Mouse (Mus musculus): Measurements from ENCODE around the gene Fbxl8.
"Not testable (repeated sequence)": the region's sequence is repeated elsewhere in the genome, so short reads cannot be mapped to it uniquely, and the experiment has no call there.

The Fbxl8 gene

DNA sequence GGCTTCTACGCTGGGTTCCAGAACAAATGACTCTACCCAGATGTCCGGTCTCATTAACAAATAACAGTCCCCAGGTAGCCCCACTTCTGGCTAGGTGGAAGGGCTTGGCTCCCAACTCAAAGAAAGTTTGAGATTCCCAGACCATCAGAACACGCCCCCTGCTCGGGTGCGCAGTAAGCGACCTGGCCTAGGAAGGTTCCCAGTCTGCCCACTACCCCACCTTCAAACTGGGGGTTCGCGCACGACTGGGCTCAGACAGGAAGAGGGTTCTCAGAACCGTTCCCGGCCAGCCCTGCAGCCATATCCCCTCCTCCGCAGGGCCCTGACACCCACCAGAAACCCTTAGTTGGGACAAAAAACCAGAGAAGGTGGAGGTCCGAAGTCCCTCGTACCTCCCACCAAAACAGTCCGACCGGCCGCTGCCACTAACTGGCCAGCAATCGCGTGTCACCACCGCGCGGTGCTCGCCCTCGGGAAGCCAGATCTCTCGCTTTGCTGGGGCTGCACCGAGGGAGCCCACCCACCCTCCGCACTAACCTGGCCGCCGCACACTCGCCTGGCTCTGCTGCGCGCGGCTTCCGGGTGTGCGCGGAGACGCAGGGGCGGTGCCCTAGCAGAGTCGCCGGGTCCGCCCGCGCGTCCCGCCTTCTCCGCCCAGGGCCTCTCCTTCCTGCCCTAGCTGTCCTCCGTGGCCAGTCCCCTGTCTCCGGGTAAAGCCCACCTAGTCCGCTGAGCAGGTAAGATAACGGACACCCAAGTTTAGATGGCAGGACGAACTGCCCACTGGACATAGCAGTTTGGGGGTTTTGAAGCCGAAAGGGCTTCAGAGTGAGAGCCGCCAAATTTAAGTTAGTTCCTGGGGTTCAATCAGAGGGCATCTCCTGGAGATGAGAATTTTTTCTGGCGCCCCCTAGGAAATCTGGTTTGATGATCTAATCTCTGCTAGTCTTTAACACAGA lies at the start of gene Fbxl8, which contains the start of gene Tradd:
TSS of gene Fbxl8 (plus strand) at position 625 of the 959 bp plus-strand sequence.
TSS of gene Tradd (minus strand) at position 586 of the 959 bp plus-strand sequence.
- DNase-seq: peak; percentile 60 to 75

DNA sequence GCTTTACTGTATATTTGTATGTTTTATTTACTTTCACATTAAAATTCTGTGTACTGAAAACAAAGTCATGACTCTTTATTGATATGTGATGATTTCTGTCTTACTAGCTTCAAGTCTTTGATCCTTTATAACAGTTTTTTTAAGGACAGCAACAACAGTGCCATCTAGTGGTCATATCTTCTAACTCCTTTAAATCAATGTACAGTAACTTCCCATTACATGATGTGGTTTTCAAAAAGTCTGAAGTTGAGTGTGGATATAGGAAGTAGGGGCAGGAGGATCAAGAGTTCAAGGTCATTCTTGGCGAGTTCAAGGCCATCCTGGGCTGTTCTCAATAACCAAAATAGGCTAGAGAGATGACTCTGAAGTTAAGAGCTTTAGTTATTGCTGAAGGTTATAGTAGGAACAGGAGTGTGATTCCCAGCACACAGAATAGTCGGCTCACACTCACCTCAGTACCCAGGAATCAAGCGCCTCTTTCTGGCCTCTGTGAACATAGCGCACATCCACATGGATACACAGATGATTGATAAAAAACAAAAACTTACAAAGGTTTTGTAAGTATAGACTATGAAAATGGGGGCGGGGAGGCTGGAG lies 46.4 kb upstream of the Fbxl8 start:
- peak; percentile 26 to 82 for DNase-seq

DNA sequence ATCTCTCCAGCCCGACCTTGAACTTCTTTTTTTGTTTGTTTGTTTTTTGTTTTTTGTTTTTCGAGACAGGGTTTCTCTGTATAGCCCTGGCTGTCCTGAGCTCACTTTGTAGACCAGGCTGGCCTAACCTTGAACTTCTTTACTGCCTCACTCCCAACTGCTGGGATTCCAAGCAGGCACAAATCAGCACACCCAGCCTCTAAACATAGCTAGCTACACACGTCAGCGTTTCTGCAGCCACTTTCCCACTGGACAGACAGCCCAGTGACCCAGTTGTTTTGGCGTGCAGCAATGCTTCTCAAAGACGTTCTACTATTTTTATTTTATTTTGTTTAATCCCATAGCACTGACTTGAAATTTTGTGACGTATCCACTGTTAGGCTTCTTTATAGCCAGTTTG lies 40.6 kb upstream of the Fbxl8 start:
- DNase-seq: no peak

DNA sequence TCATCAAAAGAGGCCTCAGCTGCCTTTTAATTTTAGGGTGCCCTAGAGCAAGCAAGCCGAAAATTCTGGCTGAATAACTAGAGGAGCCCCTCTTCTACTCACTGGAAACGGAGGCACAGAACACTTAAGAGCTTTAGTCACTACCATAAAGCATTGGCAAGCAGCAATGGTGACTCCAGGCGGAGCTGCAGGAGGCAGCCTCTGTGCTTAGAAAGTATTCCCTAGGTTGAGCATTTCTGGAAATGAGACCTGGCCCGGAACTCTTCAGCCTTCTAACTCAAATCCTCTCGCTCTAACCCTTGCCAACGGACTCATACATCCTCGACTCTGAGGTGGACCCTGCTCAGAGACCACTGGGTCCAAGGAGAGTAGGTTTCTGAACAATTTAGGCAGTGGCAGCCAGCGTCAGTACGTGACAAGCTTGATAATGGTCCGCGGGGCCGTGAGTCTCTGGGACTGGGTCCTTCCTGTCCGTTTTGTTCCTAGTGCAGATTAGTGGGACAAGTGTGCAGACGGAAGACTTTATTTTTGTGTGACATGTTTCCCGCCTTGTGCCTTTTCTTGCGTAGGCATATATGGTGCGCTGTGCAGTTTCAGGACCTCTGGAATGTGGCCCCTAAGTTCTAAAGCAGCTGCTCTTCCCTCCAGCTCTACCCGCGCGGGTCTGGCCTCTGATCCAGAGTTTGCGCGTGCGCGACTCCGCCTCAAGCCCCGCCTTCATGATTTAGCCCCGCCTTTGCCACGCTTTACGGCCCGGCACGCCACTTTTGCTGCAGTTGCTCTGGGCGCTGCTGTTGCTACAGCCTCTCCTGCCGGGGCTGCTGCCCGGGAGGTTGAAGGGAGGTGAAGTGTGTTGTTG lies 39.8 kb upstream of the Fbxl8 start, which contains the start of gene D230025D16Rik:
TSS of gene D230025D16Rik (plus strand) at position 733 of the 859 bp plus-strand sequence.
- DNase-seq: peak; percentile 97 to 98

DNA sequence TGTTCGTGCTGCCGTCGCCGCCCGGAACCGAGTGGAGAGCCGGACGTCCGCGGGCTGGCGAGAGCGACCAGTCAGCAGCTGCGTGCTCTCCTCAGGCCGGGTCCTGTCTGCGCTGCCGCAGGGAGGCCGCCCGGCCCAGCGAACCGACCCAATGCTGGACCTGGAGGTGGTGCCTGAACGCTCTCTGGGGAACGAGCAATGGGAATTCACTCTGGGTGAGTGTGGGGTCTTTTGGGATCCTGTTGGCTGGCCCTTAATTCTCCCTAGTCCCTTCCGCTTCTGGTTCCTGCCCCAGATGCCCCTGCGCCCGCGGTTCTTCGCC lies 39.2 kb upstream of the Fbxl8 start:
- no peak for DNase-seq

DNA sequence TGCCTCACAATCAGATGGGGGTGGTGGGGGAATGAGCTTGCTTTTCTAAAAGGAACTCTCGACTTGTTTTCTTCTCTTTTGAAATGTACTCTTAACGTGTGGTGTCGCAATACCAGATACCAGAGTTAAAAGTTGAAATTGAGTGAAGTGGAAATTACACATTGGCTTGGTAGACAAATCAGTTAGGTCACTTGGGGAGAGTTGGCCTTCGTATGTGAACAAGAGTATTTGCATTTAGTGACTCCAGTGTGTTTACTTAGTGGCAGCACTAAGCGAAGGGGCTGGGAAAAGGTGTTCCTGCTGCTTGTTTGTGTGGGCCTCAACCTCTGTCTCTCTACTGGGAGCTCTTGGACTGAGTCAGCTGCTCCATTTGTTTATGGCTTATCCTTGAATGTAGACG lies 38.5 kb upstream of the Fbxl8 start:
- no peak for DNase-seq

DNA sequence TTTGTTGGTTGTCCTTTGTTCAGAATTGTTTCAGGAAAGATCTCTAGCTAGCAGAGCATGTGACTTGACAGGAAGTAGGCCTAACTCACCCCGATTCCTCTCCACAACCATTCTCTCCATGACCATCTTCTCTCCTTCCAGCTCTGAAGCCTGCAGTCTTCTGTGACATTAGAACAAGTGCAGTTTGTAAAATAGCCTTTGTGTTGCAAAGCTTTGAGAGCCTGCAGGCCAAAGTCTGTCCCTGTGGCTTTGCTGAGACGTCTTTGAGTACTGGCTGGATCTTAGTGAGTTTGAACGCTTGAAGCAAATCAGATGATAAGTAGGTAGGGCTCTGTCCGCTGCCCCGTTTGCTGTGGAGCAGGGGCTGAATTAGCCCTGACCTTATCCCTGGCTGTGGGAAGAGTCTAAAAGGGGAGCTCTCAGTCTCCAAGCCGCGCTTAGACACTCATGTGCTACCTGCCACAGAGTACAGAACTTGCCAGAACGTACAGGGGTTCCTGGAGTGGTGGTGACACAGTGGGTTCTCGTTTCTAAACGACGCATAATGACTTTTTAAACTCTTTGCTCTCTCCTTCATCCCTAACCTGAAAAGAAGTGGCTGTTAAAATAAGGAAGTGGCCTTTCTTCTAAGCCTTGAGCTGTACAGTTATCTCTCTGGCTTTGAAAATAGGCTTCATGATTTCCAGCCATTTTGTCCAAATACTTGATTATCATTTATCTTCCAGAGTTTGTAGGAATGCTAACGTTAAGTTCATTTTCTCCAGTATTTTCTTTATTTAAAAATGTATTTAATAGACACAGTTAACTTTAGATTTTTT lies 32.7 kb upstream of the Fbxl8 start:
- no peak for DNase-seq

DNA sequence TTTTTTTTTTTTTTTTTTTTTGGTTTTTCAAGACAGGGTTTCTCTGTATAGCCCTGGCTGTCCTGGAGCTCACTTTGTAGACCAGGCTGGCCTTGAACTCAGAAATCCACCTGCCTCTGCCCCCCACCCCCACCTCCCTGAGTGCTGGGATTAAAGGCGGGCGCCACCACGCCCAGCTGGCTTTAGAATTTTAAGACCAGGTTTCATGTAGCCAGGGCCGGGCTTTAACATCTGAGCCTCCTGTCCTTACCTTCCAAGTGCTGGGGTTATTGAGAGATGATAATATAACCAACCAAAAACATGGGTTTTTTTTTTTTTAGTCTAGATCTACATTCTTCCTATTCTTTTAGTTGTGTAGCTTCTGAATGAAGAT lies 32.1 kb upstream of the Fbxl8 start:
- not testable (repeated sequence) for DNase-seq

DNA sequence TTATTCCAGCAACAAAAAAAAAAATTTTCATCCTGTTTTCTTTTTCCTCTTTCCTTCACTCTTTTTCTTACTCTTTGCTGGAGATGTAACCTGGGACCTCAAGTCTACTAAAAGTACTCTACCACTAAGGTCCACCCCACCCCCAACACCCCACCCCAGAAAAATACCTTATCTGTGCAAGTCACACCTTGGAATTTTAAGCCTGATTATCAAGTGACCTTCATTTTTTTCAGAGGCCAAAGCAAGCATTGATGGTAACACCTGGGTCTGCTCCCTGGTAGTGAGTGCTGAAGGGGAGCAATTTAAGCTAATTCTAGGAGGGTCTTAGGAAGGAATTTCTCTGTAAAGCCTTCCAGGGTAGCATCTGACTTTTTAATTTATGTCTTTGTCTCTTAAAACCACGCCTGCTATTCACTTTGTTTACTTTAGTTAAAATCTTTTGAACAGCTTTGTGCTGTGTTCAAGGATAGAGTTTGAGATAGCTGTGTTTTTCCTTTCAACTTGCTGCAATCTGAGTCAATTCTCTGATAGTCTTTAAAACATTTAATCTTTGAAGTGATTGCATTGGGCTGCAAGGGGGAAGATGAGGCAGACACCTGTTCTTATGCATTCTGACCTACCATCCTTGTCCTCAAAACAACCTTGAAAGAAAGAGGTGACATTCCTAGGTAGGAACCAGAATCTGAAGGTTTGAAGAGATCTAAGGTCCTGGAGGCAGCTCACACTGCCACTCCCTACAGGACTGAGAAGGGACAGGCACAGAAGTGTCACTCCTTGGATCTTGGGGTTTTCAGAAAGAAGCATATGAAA lies 31.1 kb upstream of the Fbxl8 start:
- no peak for DNase-seq

DNA sequence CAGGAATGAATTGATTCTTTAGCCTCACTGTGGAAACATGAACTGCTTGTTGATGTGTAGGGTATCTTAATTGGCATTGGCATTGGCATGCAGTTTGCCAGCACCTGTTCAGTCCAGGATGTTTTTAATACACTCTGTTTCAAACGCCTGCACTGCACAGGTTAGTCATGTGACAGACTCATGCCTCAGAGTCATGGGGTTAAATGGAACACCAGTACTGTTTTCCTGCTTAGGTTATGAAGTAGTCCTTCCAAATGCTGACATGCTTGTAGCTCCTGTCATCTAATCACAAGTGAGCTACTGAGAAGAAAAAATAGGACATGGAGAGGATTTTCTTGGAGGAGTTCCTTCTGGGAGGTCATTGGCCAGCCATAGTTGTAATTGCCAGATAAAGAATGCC lies 29.2 kb upstream of the Fbxl8 start:
- DNase-seq: no peak

DNA sequence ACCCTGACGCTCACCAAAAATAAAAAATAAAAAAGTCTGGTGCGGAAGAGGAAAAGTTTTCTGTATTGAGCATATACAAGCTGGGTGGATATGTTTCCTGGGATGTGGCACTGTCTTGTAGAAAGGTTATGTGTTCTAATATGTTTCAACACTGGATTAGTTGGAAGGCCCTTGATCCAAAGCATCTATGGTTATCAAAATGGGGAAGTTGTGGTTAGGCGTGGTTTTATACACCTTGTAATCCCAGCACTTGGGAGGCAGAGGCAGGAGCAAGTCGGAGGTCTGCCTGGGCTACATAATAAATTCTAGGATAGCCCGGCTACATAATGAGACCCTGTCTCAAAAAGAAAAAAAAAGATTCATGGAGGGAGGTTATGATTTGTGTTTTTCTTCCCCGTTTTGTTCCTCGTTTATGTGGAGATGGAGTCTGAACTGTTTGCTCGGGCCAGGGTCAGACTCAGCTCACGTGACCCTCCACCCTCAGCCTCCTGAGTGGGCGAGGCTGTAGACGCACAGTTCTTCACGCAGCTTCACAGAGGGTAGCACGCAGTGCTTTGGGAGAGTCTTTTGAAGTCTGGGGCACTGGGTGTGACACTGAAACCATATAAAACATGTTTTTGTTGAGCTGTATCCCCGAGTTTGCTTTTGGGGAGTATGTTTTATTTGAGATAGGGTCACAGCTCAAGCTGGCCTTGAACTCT lies 26.9 kb upstream of the Fbxl8 start:
- no peak for DNase-seq

DNA sequence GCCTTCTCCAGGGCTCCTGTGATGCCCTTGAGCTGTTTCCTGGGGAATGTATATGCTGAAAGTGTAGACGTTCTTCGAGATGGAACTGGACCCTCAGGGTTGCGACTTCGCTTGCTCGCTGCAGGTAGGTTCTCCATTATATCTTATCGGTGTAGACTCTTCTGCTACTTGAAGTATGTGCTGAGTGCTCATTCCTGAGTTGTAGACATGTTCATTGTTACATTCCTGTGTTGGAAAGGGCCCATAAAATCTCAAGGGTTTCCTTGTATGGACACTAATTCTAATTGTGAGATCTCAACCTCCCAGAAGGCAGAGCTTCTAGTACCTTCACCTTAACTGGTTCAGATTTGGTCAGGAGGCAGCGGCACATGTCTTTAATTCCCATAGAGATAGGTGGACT lies 23.4 kb upstream of the Fbxl8 start:
- DNase-seq: no peak

DNA sequence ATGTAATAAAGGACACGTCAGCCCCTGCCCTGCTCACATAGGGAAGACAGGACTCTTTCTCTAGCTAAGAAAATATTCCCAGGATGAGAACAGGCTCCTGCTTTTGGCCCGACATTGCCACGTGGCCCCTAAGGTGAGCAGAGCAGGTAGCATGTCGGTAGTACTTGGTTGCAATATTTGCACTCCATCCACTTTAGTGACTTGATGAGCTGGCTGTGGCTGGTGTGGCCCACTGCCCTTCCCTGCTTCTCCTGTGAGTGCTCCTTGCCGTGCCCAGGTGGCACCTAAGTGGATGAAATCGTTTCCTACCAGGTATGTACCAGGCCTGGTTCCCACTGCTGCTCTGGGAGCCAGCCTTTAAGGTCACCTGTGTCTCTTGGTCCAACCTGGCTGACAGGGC lies 12.5 kb upstream of the Fbxl8 start:
- no peak for DNase-seq

DNA sequence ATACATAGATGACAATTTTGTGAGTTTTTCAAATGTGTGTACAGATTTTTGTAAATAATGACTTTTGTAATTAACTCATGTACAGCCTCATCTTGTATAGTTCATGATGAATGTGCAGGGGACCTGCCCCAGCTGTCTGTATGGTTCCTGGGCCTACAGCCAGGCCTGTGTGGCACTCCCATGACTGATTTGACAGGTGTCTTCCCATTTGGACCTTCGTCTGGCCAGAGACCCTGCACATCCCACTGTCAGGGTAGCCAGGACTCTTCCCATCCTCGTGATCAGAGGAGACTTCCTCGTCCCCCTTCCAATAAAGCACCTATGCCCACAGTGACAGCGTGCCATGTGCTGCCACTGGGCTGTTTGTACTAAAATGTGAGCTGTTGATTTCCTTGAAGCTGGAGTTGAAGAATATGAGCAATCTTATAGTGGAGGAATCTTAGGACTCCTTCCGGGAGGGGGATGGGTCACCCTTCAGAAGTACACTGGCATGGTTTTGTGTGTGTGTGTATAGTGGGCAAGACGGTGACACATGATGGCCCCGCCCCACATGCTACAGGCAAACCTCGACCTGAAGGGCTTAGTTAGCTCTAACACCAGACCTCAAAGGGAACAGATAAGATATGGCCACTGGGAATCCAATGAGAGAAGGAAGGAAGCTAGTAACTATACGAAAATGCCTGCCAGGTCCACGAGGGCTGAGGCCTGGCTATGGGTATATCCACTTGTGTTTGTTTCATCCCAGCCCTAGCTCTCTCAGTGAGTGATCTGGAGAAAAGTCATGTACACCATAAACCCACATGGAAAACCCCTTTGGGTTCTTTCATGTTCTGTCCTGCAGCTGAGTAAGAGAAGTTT lies 11.5 kb upstream of the Fbxl8 start:
- DNase-seq: no peak

DNA sequence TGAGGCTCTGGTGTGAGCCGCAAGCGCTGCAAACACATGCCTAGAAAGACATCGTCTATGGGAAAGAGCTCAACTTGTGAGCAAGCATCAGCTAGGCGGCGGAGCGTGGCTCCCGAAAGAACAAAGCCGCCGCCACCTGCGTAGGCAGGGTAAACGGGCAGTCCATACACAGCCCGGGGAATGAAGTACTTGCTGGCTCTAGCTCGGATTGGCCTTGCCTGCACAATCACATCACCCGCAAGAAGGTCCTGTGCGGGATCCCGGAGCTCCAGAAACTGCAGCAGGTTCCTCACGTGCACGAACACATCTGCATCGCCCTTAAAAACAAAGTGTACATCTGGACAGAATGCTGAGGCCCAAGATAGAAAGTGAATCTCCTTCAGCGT lies 10.7 kb upstream of the Fbxl8 start:
- peak in 1 of 2 experiments; percentile 39 for DNase-seq

DNA sequence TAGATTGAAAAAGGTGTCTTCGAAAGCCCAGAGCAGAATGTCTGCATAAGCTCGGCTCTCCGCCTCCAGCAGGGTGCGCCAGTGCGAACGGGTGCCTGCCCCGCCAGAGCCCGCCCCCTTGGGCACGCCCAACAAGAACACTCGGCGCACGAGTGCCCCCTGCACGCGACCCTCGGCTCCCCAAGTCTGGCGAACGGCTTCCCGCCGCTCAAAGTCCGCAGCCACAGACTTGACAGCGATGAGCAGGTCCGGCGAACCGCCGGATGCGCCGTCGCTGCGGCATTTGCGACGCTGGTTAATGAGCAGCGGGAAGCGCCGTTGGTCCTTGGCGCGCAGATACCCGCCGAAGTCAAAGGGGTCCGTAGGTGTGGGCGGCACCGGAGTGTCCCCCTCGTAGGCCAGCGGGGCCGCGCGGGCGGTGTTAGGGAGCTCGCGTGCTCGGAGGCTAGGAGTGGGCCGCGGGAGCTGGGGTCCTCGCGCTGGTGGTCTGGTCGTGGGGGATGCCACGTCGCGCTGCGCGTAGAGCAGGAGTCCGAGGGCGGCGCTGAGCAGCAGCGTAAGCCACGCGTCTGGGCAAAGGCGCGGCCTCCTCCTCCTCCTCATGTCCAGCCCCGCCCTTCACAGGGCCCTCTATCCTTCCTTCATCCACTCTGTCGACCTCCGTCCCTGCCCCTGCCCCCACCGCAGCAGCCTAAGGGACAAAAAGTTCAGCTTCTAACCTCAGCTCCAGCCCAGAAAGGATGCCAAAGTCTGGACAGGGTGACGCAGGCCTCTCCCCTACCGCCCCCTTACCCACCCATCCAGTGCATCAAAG lies 10.1 kb upstream of the Fbxl8 start:
- DNase-seq: peak; percentile 96 to 97

DNA sequence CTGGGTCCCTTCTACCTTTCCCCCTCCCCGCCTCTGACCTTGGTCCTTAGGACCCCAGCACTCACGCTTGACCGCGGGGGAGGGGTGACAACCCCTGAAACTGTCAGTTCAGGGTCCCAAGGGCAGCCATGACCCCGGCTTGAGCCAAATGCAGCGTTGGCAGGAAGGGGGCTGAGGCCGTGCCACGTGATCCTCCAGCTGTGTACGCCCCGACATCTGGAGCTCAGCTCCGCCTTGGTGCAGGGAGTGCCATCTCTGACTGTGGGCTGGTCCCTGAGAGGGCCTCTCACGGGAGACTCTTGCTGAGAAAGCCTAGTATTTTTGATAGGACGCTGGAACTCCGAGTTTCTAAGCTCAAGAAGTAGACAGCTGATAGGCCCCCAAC lies 9.5 kb upstream of the Fbxl8 start, which contains the start of gene B3gnt9:
TSS of gene B3gnt9 (minus strand) at position 188 of the 385 bp plus-strand sequence.
- peak in 1 of 2 experiments; percentile 51 for DNase-seq

DNA sequence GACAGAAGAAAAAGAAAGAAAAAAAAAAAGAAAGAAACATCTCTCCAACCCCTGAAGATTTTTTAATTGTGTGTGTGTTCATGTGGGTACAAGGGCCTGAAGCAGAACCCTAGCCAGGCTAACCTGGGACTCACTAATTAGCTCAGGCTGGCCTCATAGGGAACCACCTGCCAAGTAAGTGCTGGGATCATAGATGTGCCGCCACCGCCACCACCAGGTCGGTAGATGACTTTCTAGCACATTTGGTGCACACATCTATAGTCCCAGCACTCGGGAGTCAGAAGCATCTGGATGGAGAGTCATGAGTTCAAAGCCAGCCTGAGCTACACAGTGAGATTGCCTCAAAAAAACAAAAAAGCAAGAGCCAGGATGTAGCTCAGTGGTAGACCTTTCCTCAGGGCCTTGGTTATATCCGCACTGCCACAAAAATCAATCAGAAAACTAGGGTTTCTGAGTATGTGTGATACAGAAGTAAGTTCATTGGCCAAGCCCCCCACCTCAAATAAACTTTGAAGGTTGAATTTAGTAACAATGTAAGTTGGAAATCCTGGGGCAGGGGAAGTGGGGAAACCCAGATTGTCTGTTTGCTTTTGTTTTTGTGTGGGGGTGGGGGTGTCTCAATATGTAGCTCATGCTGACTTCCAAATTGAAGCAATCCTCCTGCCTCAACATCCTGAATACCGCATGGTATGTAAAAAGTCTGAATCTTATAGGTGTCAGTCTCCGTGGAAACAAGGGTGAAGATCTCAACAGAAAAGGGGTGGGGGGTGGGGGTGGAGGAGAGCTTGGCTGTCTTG lies 6.9 kb upstream of the Fbxl8 start:
- DNase-seq: no peak
